Mouse (Mus musculus): Measurements from ENCODE around the gene Ppfibp1. TPM values are rescaled to one million over a fixed set of nuclear protein-coding genes. Genes with fewer than 3 reads are reported as not detected.
"Not testable (repeated sequence)": the region's sequence is repeated elsewhere in the genome, so short reads cannot be mapped to it uniquely, and the experiment has no call there.

Ppfibp1 gene
- polyA plus RNA-seq, 1 experiment from 2014 or later, result 68.3 TPM

DNA sequence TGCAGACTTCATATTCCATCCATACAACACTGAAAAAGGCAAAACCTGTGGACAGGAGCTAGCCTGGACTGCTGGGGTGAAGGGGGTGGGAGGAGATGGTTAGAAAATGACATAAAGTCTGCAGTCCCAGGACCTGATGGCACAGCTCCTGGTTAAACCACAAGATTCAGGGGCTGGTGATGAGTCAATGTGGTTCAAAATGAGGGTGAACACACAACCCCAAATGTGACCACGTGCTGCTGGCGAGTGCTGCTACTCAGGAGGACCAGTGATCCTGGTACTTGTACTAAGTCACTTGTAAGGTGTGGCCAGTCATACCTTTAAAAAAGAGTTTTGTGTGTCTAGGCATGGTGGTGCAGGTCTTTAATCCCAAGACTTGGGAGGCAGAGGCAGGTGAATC lies 25.1 kb upstream of the Ppfibp1 start:
- Histone ChIP-seq H3K4me2 (no peak overlapping the region), H3K27me3 (no peaks in the 10 kb centered on the region), H3K4me3 (replicated peaks) (no peak overlapping the region), H3K9ac (no peak overlapping the region), H3K9me3 (replicated peaks) (no peaks in the 10 kb centered on the region), H3K36me3 (no peaks in the 10 kb centered on the region), H3K4me1 (no peaks in the 10 kb centered on the region), H3K27ac (no peak overlapping the region)
- ATAC-seq (replicated peaks; ENCODE audit: low FRiP score), result no peak
- WGBS, result 92% methylated on average over 2 of the region's 2 CpGs

DNA sequence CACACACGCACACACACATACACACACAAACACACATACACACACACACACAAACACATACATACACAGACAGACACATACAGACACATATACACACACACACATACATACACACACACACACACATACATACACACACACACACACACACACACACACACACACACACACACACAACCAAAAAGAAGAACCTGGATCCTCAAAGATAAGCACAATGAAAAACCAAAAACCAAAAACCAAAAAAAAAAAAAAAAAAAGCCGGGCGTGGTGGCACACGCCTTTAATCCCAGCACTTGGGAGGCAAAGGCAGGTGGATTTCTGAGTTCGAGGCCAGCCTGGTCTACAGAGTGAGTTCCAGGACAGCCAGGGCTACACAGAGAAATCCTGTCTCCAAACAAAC lies 23.9 kb upstream of the Ppfibp1 start:
- 83% methylated on average over 4 of the region's 5 CpGs for WGBS
- not testable (repeated sequence) for H3K9me3 ChIP-seq (replicated peaks); ATAC-seq (replicated peaks; ENCODE audit: low FRiP score)

DNA sequence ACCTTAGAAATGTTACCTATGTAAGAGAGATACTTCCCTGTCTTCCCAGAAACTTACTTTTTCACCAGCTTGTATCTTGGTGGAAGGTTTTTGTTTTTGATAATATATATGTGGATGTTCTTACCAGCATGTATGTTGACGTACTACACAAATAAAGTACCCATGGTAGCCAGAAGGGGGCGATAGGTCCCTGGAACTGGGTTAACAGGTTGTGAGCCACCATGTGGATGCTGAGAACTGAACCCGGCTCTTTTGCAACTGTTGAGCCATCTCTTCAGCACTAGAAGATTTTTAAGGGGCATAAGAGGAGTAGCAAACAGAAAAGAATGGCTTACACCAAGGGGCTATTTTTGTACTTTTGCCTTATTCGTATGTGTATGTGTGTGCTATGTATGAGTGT lies 22.6 kb upstream of the Ppfibp1 start:
- Histone ChIP-seq H3K27ac (no peak overlapping the region), H3K4me3 (replicated peaks) (no peak overlapping the region), H3K9ac (no peak overlapping the region), H3K27me3 (no peaks in the 10 kb centered on the region), H3K36me3 (no peaks in the 10 kb centered on the region), H3K4me1 (no peaks in the 10 kb centered on the region), H3K4me2 (no peak overlapping the region), H3K9me3 (replicated peaks) (no peaks in the 10 kb centered on the region)
- 81% methylated on average over 4 of the region's 4 CpGs for WGBS
- no peak for ATAC-seq (replicated peaks; ENCODE audit: low FRiP score)

More for the DNA sequence above, 23.9 kb upstream of the Ppfibp1 start:
- H3K4me3 ChIP-seq (replicated peaks); H3K27ac ChIP-seq; H3K4me1 ChIP-seq; H3K4me2 ChIP-seq; H3K36me3 ChIP-seq; H3K27me3 ChIP-seq; H3K9ac ChIP-seq: not testable (repeated sequence)

DNA sequence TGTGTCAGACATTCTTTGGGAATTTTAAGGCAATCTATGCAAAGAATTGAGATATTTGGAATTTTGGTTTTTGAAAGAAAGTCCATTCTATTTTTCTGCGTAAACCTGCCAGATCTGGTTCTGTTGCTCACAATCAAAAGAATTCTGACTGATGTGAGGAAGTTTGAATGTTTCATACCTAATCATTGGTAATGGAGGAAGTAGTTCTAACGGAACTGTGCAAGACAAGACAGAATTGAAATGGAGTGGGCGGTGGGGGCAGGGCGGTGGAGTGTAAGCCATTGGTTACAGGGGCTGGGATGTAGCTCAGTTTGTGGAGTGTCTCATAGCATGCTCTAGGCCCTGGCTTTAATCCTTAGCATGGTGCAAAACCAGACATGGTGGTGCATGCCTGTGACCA lies 16.3 kb upstream of the Ppfibp1 start:
- WGBS, result 90% methylated on average over 4 of the region's 4 CpGs
- Histone ChIP-seq H3K27ac (no peak overlapping the region), H3K9me3 (replicated peaks) (peaks cover 4% of the 10 kb centered on the region), H3K27me3 (no peaks in the 10 kb centered on the region), H3K36me3 (no peaks in the 10 kb centered on the region), H3K9ac (no peak overlapping the region), H3K4me3 (replicated peaks) (no peak overlapping the region), H3K4me1 (peaks cover 7% of the 10 kb centered on the region; the same call in 1 of the 2 replicates), H3K4me2 (no peak overlapping the region)
- no peak for ATAC-seq (replicated peaks; ENCODE audit: low FRiP score)

DNA sequence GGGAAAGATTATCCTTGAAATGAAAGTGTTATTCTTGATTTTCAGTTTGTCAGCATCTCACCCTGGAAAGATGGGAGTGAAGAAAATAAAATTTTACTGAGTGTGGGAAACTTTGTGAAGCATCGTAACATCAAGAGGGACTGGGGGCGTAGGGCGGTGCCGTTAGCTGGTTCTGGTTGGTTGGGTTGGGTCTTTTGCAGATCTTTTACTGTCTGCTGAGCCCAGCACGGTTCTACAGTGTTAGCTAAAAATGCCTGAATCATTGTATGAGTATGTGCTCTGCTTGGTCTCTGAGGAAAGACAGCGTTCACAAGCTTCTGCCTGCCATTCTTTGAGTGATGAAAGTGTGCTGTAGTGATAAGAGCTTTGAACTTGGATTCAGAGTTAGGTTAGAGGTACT lies 13.9 kb upstream of the Ppfibp1 start:
- no peak for ATAC-seq (replicated peaks; ENCODE audit: low FRiP score)
- H3K27me3 ChIP-seq, result no peaks in the 10 kb centered on the region
- H3K27ac ChIP-seq, result no peak overlapping the region
- no peak overlapping the region for H3K4me3 ChIP-seq (replicated peaks)
- H3K4me2 ChIP-seq, result no peak overlapping the region
- WGBS, result 60% methylated on average over 6 of the region's 6 CpGs
- no peaks in the 10 kb centered on the region for H3K36me3 ChIP-seq
- H3K4me1 ChIP-seq, result peaks cover 7% of the 10 kb centered on the region; the same call in 1 of the 2 replicates
- no peak overlapping the region for H3K9ac ChIP-seq
- peaks cover 6% of the 10 kb centered on the region for H3K9me3 ChIP-seq (replicated peaks)

DNA sequence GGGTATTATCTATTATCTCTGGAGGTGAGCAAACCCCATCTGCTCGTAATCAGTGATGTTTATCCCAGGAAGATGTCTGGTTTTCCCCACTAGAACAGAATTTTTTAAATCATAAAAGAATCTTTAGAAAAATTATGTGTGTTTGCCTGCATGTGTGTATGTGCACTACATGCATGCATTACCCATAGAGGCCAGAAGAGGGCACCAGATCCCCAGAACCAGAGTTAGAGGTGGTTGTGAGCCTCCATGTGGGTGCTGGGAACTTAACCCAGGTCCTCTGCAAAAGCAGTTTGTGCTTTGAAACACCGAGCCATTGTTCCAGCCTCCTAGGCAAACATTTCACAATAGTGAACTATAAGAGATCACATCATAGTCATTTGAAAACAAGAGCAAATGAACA lies 11.5 kb upstream of the Ppfibp1 start:
- WGBS, result 94% methylated on average over 2 of the region's 2 CpGs
- H3K9me3 ChIP-seq (replicated peaks), result peaks cover 6% of the 10 kb centered on the region
- H3K9ac ChIP-seq, result no peak overlapping the region
- H3K27me3 ChIP-seq, result no peaks in the 10 kb centered on the region
- no peak overlapping the region for H3K4me2 ChIP-seq
- no peaks in the 10 kb centered on the region for H3K36me3 ChIP-seq
- no peak overlapping the region for H3K4me3 ChIP-seq (replicated peaks)
- H3K27ac ChIP-seq, result no peak overlapping the region
- ATAC-seq (replicated peaks; ENCODE audit: low FRiP score), result no peak
- peaks cover 7% of the 10 kb centered on the region; the same call in 1 of the 2 replicates for H3K4me1 ChIP-seq

DNA sequence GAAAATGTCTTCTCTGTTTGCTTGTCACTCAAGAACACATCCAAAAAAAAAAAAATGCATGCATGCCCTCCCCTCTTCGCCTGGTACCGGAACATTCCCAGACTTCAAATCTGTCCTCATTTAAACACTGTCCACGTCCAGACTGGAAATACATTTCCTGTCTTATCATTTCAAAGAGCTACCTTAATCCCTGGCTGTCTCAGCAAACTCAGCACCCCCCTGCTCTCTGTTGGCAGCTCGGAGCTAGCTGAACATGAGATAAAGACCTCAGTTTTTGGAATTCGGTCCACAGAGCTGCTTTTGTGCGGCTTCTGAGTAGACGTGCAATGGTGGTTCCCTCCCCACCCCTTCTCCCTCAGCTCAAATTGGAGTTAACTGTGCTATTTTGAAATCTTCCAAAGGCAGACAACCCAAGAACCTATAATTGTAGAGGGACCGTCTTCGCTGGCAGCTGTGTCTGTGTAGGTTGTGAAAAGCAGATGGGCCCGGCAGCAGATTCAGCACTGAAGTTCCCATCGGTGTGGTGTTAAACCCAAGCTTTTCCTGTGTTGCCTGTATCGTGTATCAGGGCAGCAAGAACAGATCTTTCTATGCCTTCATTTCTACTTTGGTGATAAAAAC lies 10.8 kb upstream of the Ppfibp1 start:
- WGBS, result 89% methylated on average over 12 of the region's 12 CpGs
- H3K9me3 ChIP-seq (replicated peaks), result peaks cover 6% of the 10 kb centered on the region
- H3K27ac ChIP-seq, result no peak overlapping the region
- H3K4me3 ChIP-seq (replicated peaks), result no peak overlapping the region
- H3K4me1 ChIP-seq, result peaks cover 7% of the 10 kb centered on the region; the same call in 1 of the 2 replicates
- no peak for ATAC-seq (replicated peaks; ENCODE audit: low FRiP score)
- H3K36me3 ChIP-seq, result no peaks in the 10 kb centered on the region
- H3K27me3 ChIP-seq, result no peaks in the 10 kb centered on the region
- H3K9ac ChIP-seq, result no peak overlapping the region
- no peak overlapping the region for H3K4me2 ChIP-seq

DNA sequence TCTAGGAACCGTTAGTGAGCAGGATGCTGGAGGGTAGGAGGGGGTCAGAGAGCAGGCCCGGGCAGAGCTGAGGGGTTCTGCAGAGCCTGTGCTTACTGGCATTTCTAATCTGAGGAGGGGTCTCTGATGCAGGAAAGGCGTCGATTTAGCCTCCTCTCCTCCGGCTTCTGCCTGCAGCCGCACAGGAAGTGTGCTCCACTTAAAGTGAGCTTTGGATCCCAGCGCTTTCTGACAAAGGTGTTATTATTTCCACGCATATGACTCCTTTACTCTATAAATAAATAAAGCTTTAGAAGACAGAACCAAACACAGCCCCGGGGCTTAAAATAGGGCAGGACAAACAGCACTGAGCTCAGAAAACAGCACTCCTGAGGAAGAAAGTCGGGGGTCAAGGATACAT lies 9.4 kb upstream of the Ppfibp1 start:
- Histone ChIP-seq H3K9ac (no peak overlapping the region), H3K9me3 (replicated peaks) (peaks cover 6% of the 10 kb centered on the region), H3K4me1 (peaks cover 7% of the 10 kb centered on the region; the same call in 1 of the 2 replicates), H3K4me2 (no peak overlapping the region), H3K27me3 (no peaks in the 10 kb centered on the region), H3K36me3 (no peaks in the 10 kb centered on the region), H3K4me3 (replicated peaks) (no peak overlapping the region), H3K27ac (no peak overlapping the region)
- WGBS, result 48% methylated on average over 10 of the region's 10 CpGs
- no peak for ATAC-seq (replicated peaks; ENCODE audit: low FRiP score)

DNA sequence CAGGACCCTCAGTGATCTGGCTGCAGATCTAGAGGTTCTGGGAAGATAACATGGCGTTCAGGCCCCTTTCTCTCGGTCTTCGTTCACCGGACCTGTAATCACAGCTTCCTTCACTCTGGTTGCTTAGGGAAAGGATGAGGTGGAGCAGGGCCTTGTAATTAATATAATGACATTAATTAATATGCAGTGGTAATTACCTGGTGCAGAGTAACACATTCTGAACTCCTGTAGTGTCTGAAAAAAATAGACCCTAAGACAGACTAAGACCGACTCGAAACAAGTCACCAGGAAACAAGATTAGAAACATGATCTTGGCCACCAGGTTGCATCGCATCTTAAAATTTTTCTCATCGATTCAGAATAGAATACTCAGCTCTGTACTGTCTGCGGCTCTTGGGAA lies 8.4 kb upstream of the Ppfibp1 start:
- Histone ChIP-seq H3K9ac (no peak overlapping the region), H3K9me3 (replicated peaks) (peaks cover 6% of the 10 kb centered on the region), H3K27ac (no peak overlapping the region), H3K4me2 (no peak overlapping the region), H3K27me3 (no peaks in the 10 kb centered on the region), H3K4me3 (replicated peaks) (no peak overlapping the region), H3K36me3 (no peaks in the 10 kb centered on the region), H3K4me1 (peaks cover 6% of the 10 kb centered on the region)
- ATAC-seq (replicated peaks; ENCODE audit: low FRiP score), result no peak
- 84% methylated on average over 9 of the region's 9 CpGs for WGBS

DNA sequence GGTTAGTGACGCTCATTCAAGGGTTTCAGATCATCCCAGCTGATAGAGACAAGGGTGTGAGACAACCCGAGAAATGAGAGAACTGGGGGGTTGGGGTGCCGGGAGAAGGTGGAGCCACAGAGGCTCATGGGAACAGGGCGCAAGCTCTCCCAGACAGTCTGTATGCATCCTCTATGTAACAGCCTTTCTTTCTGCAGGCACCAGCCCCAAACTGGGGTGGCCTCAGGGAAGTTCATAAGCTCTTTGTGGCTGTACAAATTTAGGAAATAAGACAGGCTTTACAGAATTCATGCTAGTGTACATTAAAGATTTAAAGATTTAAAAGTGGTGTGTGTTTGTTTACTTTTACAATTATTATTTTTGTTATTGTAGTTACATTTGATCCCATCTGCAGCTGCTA lies 8.0 kb upstream of the Ppfibp1 start:
- WGBS, result 74% methylated on average over 4 of the region's 4 CpGs

DNA sequence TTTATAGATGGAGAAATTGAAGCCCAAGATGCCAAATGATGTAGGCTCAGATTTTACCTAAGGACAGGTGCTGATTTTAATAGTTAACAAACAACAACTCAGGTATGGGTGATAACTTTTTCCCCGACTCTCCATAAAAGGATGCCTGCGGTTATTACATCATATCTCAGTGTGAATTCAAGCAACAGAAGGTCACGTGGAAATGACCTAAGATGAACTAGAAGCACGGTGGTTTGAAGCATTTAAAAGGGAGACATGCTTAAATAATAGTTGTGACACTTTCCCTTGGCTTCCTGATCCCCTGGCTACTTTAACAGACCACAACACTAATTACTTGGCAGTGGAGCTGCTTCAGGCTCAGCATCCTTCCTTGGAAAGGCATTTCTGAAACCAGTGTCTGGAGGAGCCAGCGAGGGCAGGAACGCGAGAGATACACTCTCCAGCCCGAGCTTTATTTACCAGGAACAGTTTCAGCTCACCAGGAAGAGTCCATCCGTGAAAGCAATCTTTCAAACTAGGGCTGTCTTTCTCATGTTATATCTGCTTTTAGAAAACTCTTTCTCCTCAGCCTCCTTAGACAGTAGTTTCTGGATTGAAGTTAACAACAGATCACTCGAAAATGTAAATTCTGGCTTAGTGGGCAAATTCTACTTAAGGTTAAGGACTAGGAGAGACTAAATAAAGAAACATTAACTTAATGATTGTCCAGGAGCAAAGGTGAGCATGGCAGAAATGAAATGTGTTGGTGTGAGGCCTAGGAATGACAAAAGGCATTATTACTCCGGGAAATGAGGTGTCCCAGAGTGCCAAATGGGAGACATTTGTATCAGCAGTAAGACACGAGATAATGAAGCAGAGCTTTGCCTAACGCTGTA lies 6.2 kb upstream of the Ppfibp1 start:
- H3K27me3 ChIP-seq, result no peaks in the 10 kb centered on the region
- peaks cover 1% of the 10 kb centered on the region; the same call in 1 of the 2 replicates for H3K9me3 ChIP-seq (replicated peaks)
- H3K4me3 ChIP-seq (replicated peaks), result no peak overlapping the region
- H3K27ac ChIP-seq, result no peak overlapping the region
- H3K4me1 ChIP-seq, result peaks cover 18% of the 10 kb centered on the region
- ATAC-seq (replicated peaks; ENCODE audit: low FRiP score), result no peak
- no peaks in the 10 kb centered on the region for H3K36me3 ChIP-seq
- no peak overlapping the region for H3K4me2 ChIP-seq
- no peak overlapping the region for H3K9ac ChIP-seq
- WGBS, result 48% methylated on average over 13 of the region's 13 CpGs

More for the DNA sequence above, 8.0 kb upstream of the Ppfibp1 start:
- H3K9ac ChIP-seq, result no peak overlapping the region
- H3K4me1 ChIP-seq, result peaks cover 10% of the 10 kb centered on the region
- H3K27me3 ChIP-seq, result no peaks in the 10 kb centered on the region
- H3K9me3 ChIP-seq (replicated peaks), result peaks cover 6% of the 10 kb centered on the region
- H3K27ac ChIP-seq, result no peak overlapping the region
- no peak overlapping the region for H3K4me2 ChIP-seq
- no peak overlapping the region for H3K4me3 ChIP-seq (replicated peaks)
- no peak for ATAC-seq (replicated peaks; ENCODE audit: low FRiP score)
- no peaks in the 10 kb centered on the region for H3K36me3 ChIP-seq

DNA sequence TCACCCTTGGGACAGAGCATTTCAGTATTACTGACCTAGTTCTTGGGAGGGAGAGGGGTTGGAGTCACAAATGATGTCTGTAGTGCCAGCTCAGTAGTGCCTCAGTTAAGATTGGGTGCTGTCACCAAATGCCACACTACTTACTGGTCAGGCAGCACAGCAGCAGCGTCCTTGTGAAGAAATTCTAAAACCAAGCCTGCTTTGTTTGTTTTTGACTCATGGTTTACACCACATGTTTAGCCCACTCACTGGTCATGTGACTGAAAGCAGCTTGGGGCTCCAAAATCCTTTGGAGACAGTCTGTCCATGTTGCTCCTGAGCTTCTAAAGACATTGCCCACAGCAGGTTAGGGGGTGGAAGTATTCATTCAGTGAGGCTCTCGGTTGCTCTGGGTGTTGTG lies 4.9 kb upstream of the Ppfibp1 start:
- Histone ChIP-seq H3K4me2 (no peak overlapping the region), H3K9ac (no peak overlapping the region), H3K27me3 (no peaks in the 10 kb centered on the region), H3K4me1 (peaks cover 24% of the 10 kb centered on the region), H3K36me3 (no peaks in the 10 kb centered on the region), H3K27ac (no peak overlapping the region), H3K4me3 (replicated peaks) (no peak overlapping the region), H3K9me3 (replicated peaks) (no peaks in the 10 kb centered on the region)
- 77% methylated on average over 2 of the region's 2 CpGs for WGBS
- ATAC-seq (replicated peaks; ENCODE audit: low FRiP score), result no peak
